Mouse (Mus musculus) embryonic facial prominence, embryonic 14.5 days (tissue): ENCODE results near the gene Gm29776. TPM values are rescaled to one million over a fixed set of nuclear protein-coding genes. Genes with fewer than 3 reads are reported as not detected.

Source experiments
- ATAC-seq: fragments of 200-750 bp; cut with Nextera tagmentation; 2 replicates; pipeline ENCODE4 v1.8.0; 2017; ENCODE audit warnings: low read depth, moderate number of reproducible peaks, moderate TSS enrichment
- DNase-seq: peaks from one replicate; pipeline ENCODE4 v3.0.0-alpha.2; 2015; ENCODE audit warnings: low spot score
- H3K27ac ChIP-seq: fragments of 300-500 bp; sonication (generic); replicated peaks from 2 replicates; pipeline ENCODE4 v1.5.1; 2014; ENCODE audit warnings: low read depth, mild to moderate bottlenecking, low read length, moderate library complexity
- H3K27me3 ChIP-seq: fragments of 300-500 bp; sonication (generic); replicated peaks from 2 replicates; pipeline ENCODE4 v1.6.1; 2014; ENCODE audit warnings: low read length; ENCODE audit not compliant: control insufficient read depth, insufficient read depth
- H3K36me3 ChIP-seq: fragments of 300-500 bp; sonication (generic); 2 replicates; pipeline ENCODE4 v1.6.1; 2014; ENCODE audit warnings: low read length, mixed read lengths; ENCODE audit not compliant: control insufficient read depth, insufficient read depth
- H3K4me1 ChIP-seq: fragments of 300-500 bp; sonication (generic); 2 replicates; pipeline ENCODE4 v1.6.1; 2014; ENCODE audit warnings: antibody characterized with exemption, low read length; ENCODE audit not compliant: control insufficient read depth, insufficient read depth
- H3K4me2 ChIP-seq: fragments of 300-500 bp; sonication (generic); 2 replicates; pipeline ENCODE4 v1.6.1; 2014; ENCODE audit warnings: low read depth, mild to moderate bottlenecking, low read length, moderate library complexity, mixed read lengths
- H3K4me3 ChIP-seq: fragments of 300-500 bp; sonication (generic); 2 replicates; pipeline ENCODE4 v1.5.1; 2014; ENCODE audit warnings: low read depth, mild to moderate bottlenecking, low read length
- H3K9ac ChIP-seq: fragments of 300-500 bp; sonication (generic); 2 replicates; pipeline ENCODE4 v1.6.1; 2014; ENCODE audit warnings: low read depth, mild to moderate bottlenecking, low read length, moderate library complexity, mixed read lengths
- H3K9me3 ChIP-seq: fragments of 300-500 bp; sonication (generic); 2 replicates; pipeline ENCODE4 v1.6.1; 2016; ENCODE audit warnings: low read length; ENCODE audit not compliant: control insufficient read depth
- WGBS: fragments of 180-500 bp; shearing (Covaris S2); extraction: QIAGEN DNeasy Blood & Tissue Kit; methylation state at CpG from one replicate; pipeline ENCODE4 v1.1.7; 2014; 5-methylcytosine and 5-hydroxymethylcytosine counted together
- polyA plus RNA-seq: library from polyadenylated mRNA; unstranded; fragments of >200 nt; fragmentation: Nextera tagmentation; extraction: Ambion mirVana; gene quantifications from 2 replicates; pipeline ENCODE4 v1.2.1, GENCODE M21; 2014

Gm29776 gene
- polyA plus RNA-seq, 1 experiment from 2014 or later, result 0.17 TPM

DNA sequence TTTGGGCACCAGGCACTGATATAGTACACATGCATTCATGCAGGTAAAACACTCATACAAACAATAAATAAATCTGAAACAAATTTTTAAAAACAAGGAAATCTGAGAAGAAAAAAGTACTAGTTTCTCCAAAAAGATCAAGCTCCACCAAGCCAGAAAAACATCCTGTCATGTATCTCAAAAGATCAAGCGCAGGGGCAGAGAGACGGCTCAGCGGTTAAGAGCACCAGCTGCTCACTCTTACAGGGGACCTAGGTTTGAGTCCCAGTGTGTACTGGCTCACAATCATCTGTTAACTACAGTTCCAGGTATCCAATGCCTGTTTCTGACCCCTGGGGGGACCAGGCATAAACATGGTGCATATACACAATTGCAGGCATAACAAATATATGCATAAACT is 16.2 kb downstream of the Gm29776 start:
- DNase-seq (no peak), ATAC-seq (no peak)
- no peak overlapping the region for H3K9ac ChIP-seq
- no peaks in the 10 kb centered on the region for H3K27me3 ChIP-seq
- no peak overlapping the region for H3K4me3 ChIP-seq
- 83% methylated on average over 3 of the region's 3 CpGs for WGBS
- peaks cover 40% of the 10 kb centered on the region for H3K36me3 ChIP-seq
- no peak overlapping the region for H3K27ac ChIP-seq
- peaks cover 8% of the 10 kb centered on the region; the same call in 1 of the 2 replicates for H3K4me1 ChIP-seq
- no peak overlapping the region for H3K4me2 ChIP-seq
- no peaks in the 10 kb centered on the region for H3K9me3 ChIP-seq

DNA sequence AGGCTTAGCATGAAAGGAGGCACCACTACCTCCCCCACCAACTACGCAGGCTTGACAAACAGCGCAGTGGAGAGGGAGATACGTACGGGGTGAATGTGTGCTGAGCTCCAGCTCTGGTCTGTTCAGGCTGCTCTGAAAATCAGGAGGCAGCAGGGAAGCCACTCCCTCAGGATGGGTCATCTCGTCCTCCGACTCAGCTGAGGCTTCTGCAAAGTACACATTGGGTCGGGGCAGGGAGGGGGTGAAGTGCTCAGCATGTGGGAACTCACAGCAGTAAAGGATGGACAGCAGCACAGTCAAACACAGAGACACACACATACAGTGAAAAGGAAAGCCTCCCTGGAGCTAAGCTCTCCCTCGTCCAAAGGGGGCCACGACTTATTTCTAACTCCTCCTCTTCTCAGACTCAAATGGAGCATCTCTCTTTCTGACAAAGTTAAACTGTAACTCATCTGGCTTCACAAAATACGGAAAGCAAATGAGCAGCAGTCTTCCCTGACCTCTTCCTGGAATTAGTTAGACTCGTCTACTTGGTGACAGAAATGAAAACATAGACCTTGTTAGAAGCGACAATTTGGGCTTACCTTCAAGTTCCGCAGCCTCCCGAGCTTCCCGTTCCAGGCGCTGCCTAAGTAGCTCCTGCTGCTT is 19.9 kb downstream of the Gm29776 start:
- Histone ChIP-seq H3K4me3 (no peak overlapping the region), H3K9ac (no peak overlapping the region), H3K9me3 (no peaks in the 10 kb centered on the region), H3K27ac (no peak overlapping the region), H3K27me3 (no peaks in the 10 kb centered on the region), H3K4me1 (no peaks in the 10 kb centered on the region), H3K36me3 (peaks cover 73% of the 10 kb centered on the region), H3K4me2 (no peak overlapping the region)
- ATAC-seq (no peak), DNase-seq (no peak)
- WGBS, result 88% methylated on average over 16 of the region's 16 CpGs

DNA sequence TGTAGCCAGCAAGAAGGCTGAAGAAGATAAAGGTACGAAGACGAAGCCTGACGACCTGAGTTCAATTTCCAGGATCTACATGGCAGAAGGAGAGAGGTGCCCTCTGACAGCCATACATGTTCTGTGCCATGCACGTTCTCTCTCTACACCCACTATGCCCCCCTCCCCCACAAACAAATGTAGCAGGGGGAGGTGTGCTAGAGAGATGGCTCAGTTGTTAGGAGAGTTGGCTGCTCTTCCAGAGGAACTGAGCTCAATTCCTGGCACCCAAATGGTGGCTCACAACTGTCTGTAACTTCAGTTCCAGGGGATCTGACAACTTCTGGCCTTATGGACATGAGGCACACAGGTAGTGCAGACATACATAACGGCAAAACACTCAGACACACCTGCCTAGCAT is 22.3 kb downstream of the Gm29776 start:
- Histone ChIP-seq H3K9me3 (no peaks in the 10 kb centered on the region), H3K4me1 (no peaks in the 10 kb centered on the region), H3K36me3 (peaks cover 87% of the 10 kb centered on the region), H3K27me3 (no peaks in the 10 kb centered on the region), H3K4me2 (no peak overlapping the region), H3K9ac (no peak overlapping the region), H3K27ac (no peak overlapping the region), H3K4me3 (no peak overlapping the region)
- DNase-seq (no peak), ATAC-seq (no peak)
- WGBS, result 89% methylated on average over 5 of the region's 5 CpGs

DNA sequence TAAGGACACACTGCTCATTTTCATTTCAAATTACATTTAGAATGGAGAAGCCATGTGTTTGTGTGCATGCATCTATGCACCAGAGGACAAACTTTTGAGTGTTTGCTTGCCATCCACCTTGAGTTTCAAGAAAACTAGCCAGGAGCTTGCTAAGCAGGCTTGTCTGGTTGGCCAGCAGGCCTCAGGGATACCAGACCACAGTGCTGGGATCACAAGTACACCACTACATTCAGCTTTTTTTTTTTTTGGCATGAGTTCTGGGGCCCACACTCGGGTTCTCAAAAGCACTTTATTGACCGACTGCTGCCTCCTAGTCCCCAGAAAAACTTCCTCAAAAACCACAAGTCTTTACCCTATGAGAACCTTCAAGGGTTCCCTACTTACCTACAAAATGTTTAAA is 24.3 kb downstream of the Gm29776 start:
- DNase-seq, result peak; percentile 19

DNA sequence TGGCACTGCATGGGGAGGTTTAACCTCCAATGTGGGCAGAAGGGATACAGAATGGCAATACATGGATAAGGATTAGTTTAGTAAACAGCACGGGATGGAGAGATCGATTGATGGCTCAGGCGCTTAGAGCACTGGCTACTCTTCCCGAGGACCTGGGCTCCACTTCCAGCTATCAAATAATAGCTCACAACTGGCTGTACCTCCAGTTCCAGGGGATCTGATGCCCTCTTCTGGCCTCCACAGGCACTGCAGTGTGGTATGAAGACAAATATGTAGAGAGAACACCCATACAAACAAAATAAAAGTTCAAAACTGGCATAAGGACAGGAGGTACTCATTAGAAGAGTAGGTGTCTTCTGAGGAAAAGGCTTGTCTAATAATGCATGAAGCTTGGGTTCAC is 29.3 kb downstream of the Gm29776 start:
- Histone ChIP-seq H3K36me3 (peaks cover 93% of the 10 kb centered on the region), H3K27ac (no peak overlapping the region), H3K4me2 (no peak overlapping the region), H3K9ac (no peak overlapping the region), H3K4me1 (no peaks in the 10 kb centered on the region), H3K27me3 (no peaks in the 10 kb centered on the region), H3K4me3 (no peak overlapping the region), H3K9me3 (no peaks in the 10 kb centered on the region)
- ATAC-seq (no peak), DNase-seq (peak; percentile 24)
- WGBS, result 81% methylated on average over 4 of the region's 4 CpGs

More for the DNA sequence above, 24.3 kb downstream of the Gm29776 start:
- no peak overlapping the region for H3K4me2 ChIP-seq
- ATAC-seq, result no peak
- H3K9me3 ChIP-seq, result no peaks in the 10 kb centered on the region
- no peak overlapping the region for H3K4me3 ChIP-seq
- no peak overlapping the region for H3K27ac ChIP-seq
- no peak overlapping the region for H3K9ac ChIP-seq
- H3K27me3 ChIP-seq, result no peaks in the 10 kb centered on the region
- no peaks in the 10 kb centered on the region for H3K4me1 ChIP-seq
- WGBS, result 76% methylated on average over 2 of the region's 2 CpGs
- H3K36me3 ChIP-seq, result peaks cover 91% of the 10 kb centered on the region

DNA sequence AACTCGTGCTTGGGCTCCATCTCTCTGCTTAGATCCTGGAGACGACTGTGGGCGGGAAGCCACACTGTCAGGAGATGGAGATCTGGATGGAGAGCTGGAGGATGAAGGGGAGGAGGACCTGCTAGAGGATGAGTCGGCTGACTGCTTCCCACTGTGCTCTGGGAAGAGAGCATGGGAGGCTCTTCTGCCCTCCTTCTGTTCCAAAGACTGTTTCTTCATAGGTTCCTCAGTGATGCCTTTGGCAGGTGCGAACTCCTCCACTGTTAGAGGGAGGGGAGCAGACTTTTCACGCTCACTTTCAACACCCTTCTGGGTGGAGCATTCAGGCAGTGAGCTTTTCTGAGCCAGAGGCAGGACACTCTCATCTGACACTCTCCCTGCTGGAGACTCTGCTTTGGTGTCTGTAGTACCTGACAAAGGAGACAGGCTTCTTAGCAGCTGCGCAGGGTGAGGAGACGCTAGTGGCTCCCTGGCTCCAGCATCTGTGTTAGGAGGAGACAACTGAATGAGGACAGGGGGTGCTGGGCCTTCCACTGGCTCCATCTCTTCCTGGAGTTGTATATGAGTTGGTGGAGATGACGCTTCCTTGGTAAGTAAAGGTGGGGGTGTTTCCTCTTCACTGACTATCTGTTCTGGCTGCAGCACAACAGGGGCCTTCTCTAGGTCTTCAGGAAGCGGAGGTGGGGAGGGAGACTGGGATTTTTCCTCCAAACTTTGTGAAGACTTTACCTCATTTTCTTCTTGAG is 34.0 kb downstream of the Gm29776 start:
- DNase-seq, result no peak
- 89% methylated on average over 10 of the region's 10 CpGs for WGBS

DNA sequence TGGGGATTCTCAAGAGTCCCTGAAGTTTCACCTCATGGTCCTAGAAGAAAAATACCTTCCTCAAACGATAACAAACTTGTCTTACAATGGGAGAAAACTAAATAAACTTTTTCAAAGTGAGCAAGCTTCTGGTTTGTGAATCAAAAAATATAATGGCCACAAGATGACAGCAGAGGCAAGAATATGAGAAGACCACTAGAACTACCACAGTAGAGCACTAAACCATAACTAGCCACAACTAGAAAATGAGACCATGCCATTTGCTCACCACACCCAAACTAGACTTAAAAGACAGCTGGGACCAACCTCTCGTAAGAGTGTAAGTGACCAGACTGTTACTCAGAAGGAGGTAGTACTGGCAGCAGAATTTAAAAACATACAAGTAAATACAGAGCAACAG is 38.6 kb downstream of the Gm29776 start:
- no peak for ATAC-seq
- Histone ChIP-seq H3K9ac (no peak overlapping the region), H3K4me2 (no peak overlapping the region), H3K27ac (no peak overlapping the region), H3K4me1 (no peaks in the 10 kb centered on the region), H3K9me3 (no peaks in the 10 kb centered on the region), H3K4me3 (no peak overlapping the region), H3K36me3 (peaks cover 98% of the 10 kb centered on the region), H3K27me3 (no peaks in the 10 kb centered on the region)
- 92% methylated on average over 2 of the region's 2 CpGs for WGBS
- DNase-seq, result no peak

More for the DNA sequence above, 34.0 kb downstream of the Gm29776 start:
- Histone ChIP-seq H3K4me1 (no peaks in the 10 kb centered on the region), H3K9ac (no peak overlapping the region), H3K4me3 (no peak overlapping the region), H3K27ac (no peak overlapping the region), H3K36me3 (peaks cover 97% of the 10 kb centered on the region), H3K9me3 (no peaks in the 10 kb centered on the region), H3K4me2 (no peak overlapping the region), H3K27me3 (no peaks in the 10 kb centered on the region)
- ATAC-seq, result no peak

DNA sequence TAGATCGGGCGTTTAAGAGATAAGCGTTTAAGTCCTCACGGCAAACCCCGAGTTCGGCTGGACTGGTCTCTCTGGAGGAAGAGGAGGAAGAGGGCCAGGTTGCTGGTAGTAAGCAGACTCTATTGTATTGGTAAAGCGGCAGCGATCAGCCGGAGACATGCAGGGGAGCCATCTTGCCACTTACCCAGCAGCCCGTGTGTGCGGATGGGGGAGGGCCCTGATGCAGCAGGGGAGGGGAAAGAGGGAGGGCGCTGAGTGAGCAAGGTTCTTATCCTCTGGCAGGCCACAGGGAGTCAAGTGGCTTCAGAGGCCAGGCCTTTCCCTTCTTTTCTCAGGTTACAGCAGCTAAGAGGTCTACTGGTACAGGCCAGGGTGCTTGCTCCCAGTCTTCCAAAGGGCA is 45.1 kb downstream of the Gm29776 start:
- no peaks in the 10 kb centered on the region for H3K9me3 ChIP-seq
- peak overlapping the region; percentile 73 for H3K4me2 ChIP-seq
- WGBS, result under 1% methylated on average over 12 of the region's 12 CpGs
- peaks cover 10% of the 10 kb centered on the region; the same call in 1 of the 2 replicates for H3K4me1 ChIP-seq
- peak overlapping the region; percentile 64 for H3K4me3 ChIP-seq
- H3K9ac ChIP-seq, result peak overlapping the region; percentile 81
- peak; percentile 96 for DNase-seq
- no peaks in the 10 kb centered on the region for H3K27me3 ChIP-seq
- H3K36me3 ChIP-seq, result peaks cover 76% of the 10 kb centered on the region
- peak; percentile 91 for ATAC-seq
- H3K27ac ChIP-seq, result peak overlapping the region; percentile 81
